Mouse (Mus musculus): ENCODE results near the gene Gimap7.

Gimap7 gene

GRCm38 (mm10) chr6:48692962-48693361, 25.5 kb upstream of the Gimap7 start:
- no peak for ATAC-seq (ENCODE audit: low TSS enrichment)

GRCm38 (mm10) chr6:48696830-48697554, 21.4 kb upstream of the Gimap7 start:
- ATAC-seq (ENCODE audit: low TSS enrichment) = no peak

GRCm38 (mm10) chr6:48697555-48697930, 20.9 kb upstream of the Gimap7 start:
- ATAC-seq (ENCODE audit: low TSS enrichment) = no peak

- ATAC-seq (ENCODE audit: low TSS enrichment) = no peak
These were observed 20.2 kb upstream of the Gimap7 start for GRCm38 (mm10) chr6:48698066-48698856.

- no peak for ATAC-seq (ENCODE audit: low TSS enrichment)
These were observed 19.5 kb upstream of the Gimap7 start for GRCm38 (mm10) chr6:48698888-48699287.

GRCm38 (mm10) chr6:48700251-48701075, 18.0 kb upstream of the Gimap7 start:
- no peak for ATAC-seq (ENCODE audit: low TSS enrichment)

GRCm38 (mm10) chr6:48702146-48702545, 16.3 kb upstream of the Gimap7 start:
- no peak for ATAC-seq (ENCODE audit: low TSS enrichment)

- ATAC-seq (ENCODE audit: low TSS enrichment) = no peak
These were observed 15.8 kb upstream of the Gimap7 start for GRCm38 (mm10) chr6:48702601-48703000.

- ATAC-seq (ENCODE audit: low TSS enrichment) = no peak
These were observed 14.3 kb upstream of the Gimap7 start for GRCm38 (mm10) chr6:48704146-48704545.

GRCm38 (mm10) chr6:48706130-48706529, 12.3 kb upstream of the Gimap7 start:
- ATAC-seq (ENCODE audit: low TSS enrichment) = no peak

GRCm38 (mm10) chr6:48720326-48720725, 1.9 kb downstream of the Gimap7 start:
- no peak for ATAC-seq (ENCODE audit: low TSS enrichment)

GRCm38 (mm10) chr6:48723468-48723867, 5.0 kb downstream of the Gimap7 start:
- ATAC-seq (ENCODE audit: low TSS enrichment) = no peak

- ATAC-seq (ENCODE audit: low TSS enrichment) = no peak; the same call in 1 of the 2 replicates
These were observed 7.1 kb downstream of the Gimap7 start for GRCm38 (mm10) chr6:48725476-48725875.

- no peak for ATAC-seq (ENCODE audit: low TSS enrichment)
These were observed 9.3 kb downstream of the Gimap7 start for GRCm38 (mm10) chr6:48727761-48728160.

GRCm38 (mm10) chr6:48732864-48733304, 14.5 kb downstream of the Gimap7 start:
- ATAC-seq (ENCODE audit: low TSS enrichment) = no peak

- no peak for ATAC-seq (ENCODE audit: low TSS enrichment)
These were observed 15.2 kb downstream of the Gimap7 start for GRCm38 (mm10) chr6:48733660-48734059.

- no peak for ATAC-seq (ENCODE audit: low TSS enrichment)
These were observed 18.6 kb downstream of the Gimap7 start for GRCm38 (mm10) chr6:48737053-48737452.

GRCm38 (mm10) chr6:48737688-48738087, 19.3 kb downstream of the Gimap7 start:
- ATAC-seq (ENCODE audit: low TSS enrichment) = no peak

GRCm38 (mm10) chr6:48738961-48739779, 20.7 kb downstream of the Gimap7 start, which contains the start of gene Gimap1:
TSS of gene Gimap1 (plus strand) at chr6:48739054.
- no peak for ATAC-seq (ENCODE audit: low TSS enrichment)

GRCm38 (mm10) chr6:48739780-48740055, 21.3 kb downstream of the Gimap7 start:
- ATAC-seq (ENCODE audit: low TSS enrichment) = no peak

- no peak for ATAC-seq (ENCODE audit: low TSS enrichment)
These were observed 22.2 kb downstream of the Gimap7 start for GRCm38 (mm10) chr6:48740501-48741169.

Measured in frontal cortex, adult (tissue).